Mouse (Mus musculus): ENCODE results near the gene Dscam. TPM values are rescaled to one million over a fixed set of nuclear protein-coding genes. Genes with fewer than 3 reads are reported as not detected.

The Dscam gene
- polyA plus RNA-seq, 1 experiment, result 0.10 TPM

- WGBS, result 75% methylated on average over 3 of the region's 3 CpGs
- DNase-seq (ENCODE audit: low read depth, low spot score), result no peak
Observed at GRCm38 (mm10) chr16:96640101-96640500, 530.5 kb downstream of the Dscam start.

- no peak for DNase-seq (ENCODE audit: low read depth, low spot score)
- 30% methylated on average over 2 of the region's 2 CpGs for WGBS
Observed at GRCm38 (mm10) chr16:96635916-96636315, 534.6 kb downstream of the Dscam start.

DNA sequence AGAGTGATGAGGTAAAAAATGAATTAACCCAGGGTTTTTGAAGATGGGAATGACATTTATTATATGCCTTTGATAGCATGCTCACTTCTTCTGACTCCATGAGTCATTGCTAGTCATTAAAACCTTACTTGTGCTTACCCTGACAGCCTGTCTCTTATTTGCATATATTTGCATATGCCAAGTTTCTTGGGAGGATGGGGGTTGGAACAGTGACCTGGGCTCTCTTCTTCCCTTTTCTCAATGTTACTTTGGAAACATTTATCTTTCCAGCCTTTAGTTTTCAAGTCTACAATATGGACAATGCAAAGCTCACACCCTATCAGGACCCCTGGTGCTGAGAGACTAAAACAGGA is 535.8 kb downstream of the Dscam start:
- no peak for DNase-seq (ENCODE audit: low read depth, low spot score)

- no peak for DNase-seq (ENCODE audit: low read depth, low spot score)
- WGBS, result 71% methylated on average over 4 of the region's 4 CpGs
Observed at GRCm38 (mm10) chr16:96634097-96634790, 536.3 kb downstream of the Dscam start.

DNA sequence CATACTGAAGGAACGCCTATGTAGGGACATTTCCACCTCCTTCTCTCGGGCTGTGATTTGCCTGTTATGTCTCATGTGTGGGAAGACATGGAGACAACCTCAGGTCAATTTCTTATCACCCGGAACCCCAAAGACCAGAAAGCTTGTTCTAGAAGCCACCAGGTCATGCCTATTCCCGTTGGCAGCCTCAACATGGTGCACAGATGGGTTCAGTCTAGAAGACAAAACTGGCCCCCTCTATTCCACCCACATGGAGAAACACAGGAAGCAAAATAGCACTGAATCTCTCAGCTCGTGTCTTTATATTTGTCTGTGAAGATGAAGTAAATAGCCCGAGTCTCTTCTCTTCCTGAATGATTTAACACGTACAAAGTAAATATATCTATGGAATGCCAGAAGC is 540.3 kb downstream of the Dscam start:
- 60% methylated on average over 7 of the region's 7 CpGs for WGBS
- DNase-seq (ENCODE audit: low read depth, low spot score), result no peak

GRCm38 (mm10) chr16:96629623-96630022 is 540.9 kb downstream of the Dscam start:
- no peak for DNase-seq (ENCODE audit: low read depth, low spot score)
- WGBS, result 66% methylated on average over 5 of the region's 5 CpGs

GRCm38 (mm10) chr16:96625468-96625867 is 545.1 kb downstream of the Dscam start:
- no peak for DNase-seq (ENCODE audit: low read depth, low spot score)
- WGBS, result 56% methylated on average over 4 of the region's 4 CpGs

GRCm38 (mm10) chr16:96624570-96625411 is 545.8 kb downstream of the Dscam start:
- no peak for DNase-seq (ENCODE audit: low read depth, low spot score)
- 55% methylated on average over 7 of the region's 7 CpGs for WGBS

- 86% methylated on average over 6 of the region's 6 CpGs for WGBS
- no peak for DNase-seq (ENCODE audit: low read depth, low spot score)
Observed at GRCm38 (mm10) chr16:96620861-96621260, 549.7 kb downstream of the Dscam start.

- no peak for DNase-seq (ENCODE audit: low read depth, low spot score)
- whole genome bisulfite sequencing, result 77% methylated on average over 5 of the region's 5 CpGs
Observed at GRCm38 (mm10) chr16:96620402-96620801, 550.1 kb downstream of the Dscam start.

DNA sequence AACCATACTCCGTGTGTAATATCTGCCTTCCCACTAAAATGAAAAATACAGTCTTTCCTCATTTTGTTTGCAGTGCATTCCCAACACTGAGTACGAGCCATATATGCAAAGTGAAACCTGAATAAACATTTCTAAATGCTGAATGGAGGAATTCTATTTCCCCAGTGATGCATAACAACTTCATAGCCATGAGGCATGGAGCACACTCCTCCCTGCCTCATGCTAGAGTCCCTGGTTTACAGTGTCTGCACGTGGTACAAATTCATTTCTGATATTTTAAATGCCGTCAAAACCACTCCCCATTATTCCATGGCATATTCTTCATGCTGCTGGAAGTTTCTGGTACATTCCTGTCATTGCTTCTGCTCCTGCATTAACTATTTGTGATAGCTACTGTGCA is 552.8 kb downstream of the Dscam start:
- no peak for DNase-seq (ENCODE audit: low read depth, low spot score)
- WGBS, result 54% methylated on average over 4 of the region's 4 CpGs

DNA sequence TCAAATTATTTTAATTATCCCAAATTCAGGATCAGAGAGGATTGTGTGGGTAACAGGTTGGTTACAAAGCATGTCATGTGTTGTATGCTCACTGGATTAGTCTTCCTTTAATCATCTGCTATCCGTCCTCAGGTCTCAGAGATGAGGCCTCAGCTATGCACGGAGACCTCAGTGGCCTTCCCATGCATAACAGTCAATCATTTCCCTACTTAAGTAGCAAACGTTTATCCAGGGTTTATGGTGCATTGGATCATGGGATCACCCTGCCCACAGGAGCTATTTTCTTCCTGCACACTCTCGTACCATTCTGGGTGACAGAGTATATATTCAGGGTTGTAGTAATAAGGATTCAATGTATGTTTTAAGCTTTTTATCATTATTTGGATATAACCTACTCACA is 557.3 kb downstream of the Dscam start:
- no peak for DNase-seq (ENCODE audit: low read depth, low spot score)
- WGBS, result 42% methylated on average over 4 of the region's 4 CpGs

DNA sequence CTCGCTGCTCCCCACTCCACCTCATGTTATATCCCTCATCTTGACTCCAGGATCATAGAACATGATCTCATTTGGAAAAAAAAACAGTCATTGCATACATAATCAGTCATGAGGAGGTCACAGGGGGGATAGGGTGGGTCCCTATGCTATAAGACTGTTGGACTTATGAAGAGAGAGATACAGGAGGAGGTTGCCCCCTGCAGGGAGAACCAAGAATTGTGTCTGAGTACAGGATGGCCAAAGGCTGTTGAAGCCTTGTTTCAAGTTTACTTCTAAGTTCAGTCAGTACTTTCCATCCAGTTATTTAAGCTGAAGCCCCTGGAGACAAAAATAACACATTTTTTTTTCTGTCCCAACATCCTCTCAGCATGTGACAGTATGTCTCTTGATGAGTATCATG is 559.7 kb downstream of the Dscam start:
- no peak for DNase-seq (ENCODE audit: low read depth, low spot score)
- 76% methylated on average over 1 of the region's 1 CpGs for WGBS

DNA sequence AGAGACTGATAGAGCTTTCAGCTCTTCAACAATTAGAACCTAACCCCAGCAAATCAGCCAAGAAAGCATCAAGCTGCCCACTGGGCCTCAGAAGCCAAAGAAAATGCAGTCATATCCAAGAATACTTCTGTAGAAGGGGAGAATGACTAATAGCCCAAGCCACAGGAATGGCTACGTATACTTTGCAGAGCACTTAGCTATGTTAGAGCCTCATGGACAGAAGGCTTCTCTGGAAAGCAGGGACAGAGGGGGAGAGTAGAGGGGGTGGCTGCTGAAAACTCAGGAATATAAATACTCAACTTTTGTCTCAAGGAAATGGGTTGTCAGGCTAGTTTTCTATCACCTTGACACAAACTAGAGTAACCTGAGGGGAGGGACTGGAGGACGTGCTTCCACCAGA is 568.3 kb downstream of the Dscam start:
- no peak for DNase-seq (ENCODE audit: low read depth, low spot score)
- WGBS, result 59% methylated on average over 2 of the region's 2 CpGs

GRCm38 (mm10) chr16:96600791-96601190 is 569.8 kb downstream of the Dscam start:
- WGBS, result 37% methylated on average over 11 of the region's 11 CpGs
- DNase-seq (ENCODE audit: low read depth, low spot score), result no peak

DNA sequence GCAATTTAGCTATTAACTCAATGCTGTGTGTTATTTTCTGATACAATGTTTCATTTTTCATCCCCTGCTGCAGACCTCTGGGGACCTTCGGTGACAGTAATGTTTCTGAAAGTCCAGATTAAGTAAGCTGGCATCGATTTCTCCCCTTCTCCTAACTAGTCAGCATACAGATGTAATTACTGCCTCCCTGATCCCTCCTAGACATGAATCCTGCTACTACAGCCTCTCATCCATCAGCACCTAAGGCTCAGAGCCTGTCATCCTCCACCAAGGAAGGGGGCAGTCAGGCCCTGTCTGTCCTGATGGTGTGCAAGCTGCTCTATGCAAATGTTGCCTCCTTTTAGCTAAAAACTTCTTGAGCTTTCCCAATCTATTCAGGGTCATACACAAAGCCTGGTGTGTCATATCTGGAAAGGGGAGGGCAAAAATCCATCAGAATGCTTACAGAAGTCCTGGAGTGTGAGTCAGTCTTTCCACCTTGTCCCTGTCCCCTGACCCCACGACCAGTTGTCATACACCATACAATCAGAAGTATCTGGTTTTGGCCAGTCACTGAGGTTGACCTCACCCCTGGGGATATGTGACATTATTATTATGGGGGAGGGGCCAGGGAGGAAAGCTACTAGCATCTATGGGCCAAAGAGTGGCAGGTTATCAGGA is 571.0 kb downstream of the Dscam start:
- WGBS, result 83% methylated on average over 3 of the region's 3 CpGs
- DNase-seq (ENCODE audit: low read depth, low spot score), result no peak

GRCm38 (mm10) chr16:96575841-96576240 is 594.7 kb downstream of the Dscam start:
- WGBS, result 72% methylated on average over 5 of the region's 5 CpGs
- DNase-seq (ENCODE audit: low read depth, low spot score), result no peak

- 58% methylated on average over 3 of the region's 3 CpGs for WGBS
- no peak for DNase-seq (ENCODE audit: low read depth, low spot score)
Observed at GRCm38 (mm10) chr16:96567428-96567827, 603.1 kb downstream of the Dscam start.

DNA sequence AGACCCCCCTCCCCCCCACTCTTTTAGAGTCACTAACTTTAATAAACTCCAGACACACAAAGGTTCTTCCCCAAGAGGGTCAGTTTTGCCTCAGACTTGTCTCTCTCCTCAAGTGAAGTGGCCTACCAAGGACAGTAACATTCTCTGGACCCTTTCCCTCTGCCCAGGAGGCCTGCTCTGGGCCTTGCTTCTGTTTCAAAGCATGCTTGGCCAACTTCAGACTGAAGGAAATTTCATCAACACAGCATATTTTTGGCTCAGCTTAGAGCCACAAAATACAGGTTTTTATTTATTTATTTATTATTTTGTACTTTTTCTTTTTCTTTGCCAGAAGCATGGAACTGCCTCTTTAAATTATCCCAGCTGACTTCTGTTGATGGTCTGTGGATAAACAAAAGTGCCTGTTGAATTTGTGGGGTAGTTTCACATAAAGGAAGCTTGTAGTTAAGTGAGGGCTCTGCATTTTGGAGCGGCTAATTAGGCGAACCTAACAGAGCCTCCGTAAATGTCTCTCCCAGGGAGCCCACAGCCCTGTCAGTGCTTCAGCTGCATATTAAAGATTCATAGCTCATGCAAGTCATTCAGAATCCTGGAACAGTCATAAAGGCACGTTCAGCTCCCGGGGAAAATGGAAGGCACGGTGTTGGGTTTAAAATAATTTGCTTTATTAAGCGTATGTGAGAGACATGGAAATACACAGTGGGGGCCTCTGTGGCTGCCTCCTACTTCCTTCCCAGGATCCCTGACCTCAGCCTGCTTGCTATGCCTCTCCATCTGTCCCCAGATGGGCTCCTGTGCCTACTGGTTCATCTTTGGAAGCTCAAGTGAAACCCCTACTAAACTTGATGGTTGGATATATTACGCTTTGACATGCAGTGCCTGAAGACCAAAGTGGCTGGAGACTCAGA is 606.9 kb downstream of the Dscam start:
- 67% methylated on average over 8 of the region's 8 CpGs for WGBS
- no peak for DNase-seq (ENCODE audit: low read depth, low spot score)

DNA sequence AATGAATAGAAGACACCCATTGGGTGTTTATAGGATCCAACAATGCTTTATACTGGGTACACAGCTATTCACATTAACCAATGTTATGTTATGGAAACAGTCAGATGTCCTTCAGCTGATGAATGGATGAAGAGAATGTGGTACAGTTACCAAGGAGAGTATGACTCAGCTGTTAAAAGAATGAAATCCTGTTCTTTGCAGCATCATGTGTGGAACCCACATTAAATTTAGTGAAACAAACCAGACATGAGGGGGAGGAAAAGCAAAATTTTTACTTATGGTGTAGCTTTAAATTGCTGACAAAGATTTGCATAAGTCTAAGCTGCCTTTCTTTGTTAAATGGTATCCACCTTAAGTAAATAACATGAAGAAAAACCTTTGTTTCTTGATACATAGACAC is 610.8 kb downstream of the Dscam start:
- DNase-seq (ENCODE audit: low read depth, low spot score), result no peak

All from large intestine, adult 2 months (tissue).